Mouse (Mus musculus): ENCODE results near the gene Cdkn2b. TPM values are rescaled to one million over a fixed set of nuclear protein-coding genes. Genes with fewer than 3 reads are reported as not detected.

Gene Cdkn2b
- polyA plus RNA-seq, 1 experiment from 2014 or later = 6.6 TPM

GRCm38 (mm10) chr4:89348842-89349241 lies 38.0 kb upstream of the Cdkn2b start:
- 57% methylated on average over 5 of the region's 5 CpGs for WGBS
- DNase-seq (ENCODE audit: low spot score) (no peak), ATAC-seq (replicated peaks; ENCODE audit: low FRiP score, low TSS enrichment, low read depth) (no peak)

GRCm38 (mm10) chr4:89313461-89313860 lies 2.6 kb upstream of the Cdkn2b start:
- peaks cover 57% of the 10 kb centered on the region for H3K27me3 ChIP-seq (replicated peaks; ENCODE audit: control insufficient read depth, insufficient read depth, low read length)
- ATAC-seq (replicated peaks; ENCODE audit: low FRiP score, low TSS enrichment, low read depth) = no peak
- H3K36me3 ChIP-seq (ENCODE audit: control insufficient read depth, insufficient read depth, low read length) = no peaks in the 10 kb centered on the region
- DNase-seq (ENCODE audit: low spot score) = peak; percentile 86
- H3K9ac ChIP-seq (ENCODE audit: low read length) = no peak overlapping the region
- no peak overlapping the region for H3K4me2 ChIP-seq (ENCODE audit: low read length)
- no peaks in the 10 kb centered on the region for H3K9me3 ChIP-seq (ENCODE audit: control insufficient read depth, low read length)
- no peak overlapping the region for H3K4me3 ChIP-seq (ENCODE audit: low read depth, low read length)
- 9% methylated on average over 13 of the region's 13 CpGs for WGBS
- no peaks in the 10 kb centered on the region for H3K4me1 ChIP-seq (replicated peaks; ENCODE audit: control insufficient read depth, insufficient read depth, low read length)
- H3K27ac ChIP-seq (ENCODE audit: low read depth) = no peak overlapping the region

More at GRCm38 (mm10) chr4:89348842-89349241, 38.0 kb upstream of the Cdkn2b start:
- H3K9ac ChIP-seq (ENCODE audit: low read length) = no peak overlapping the region
- no peaks in the 10 kb centered on the region for H3K36me3 ChIP-seq (ENCODE audit: control insufficient read depth, insufficient read depth, low read length)
- no peak overlapping the region for H3K4me3 ChIP-seq (ENCODE audit: low read depth, low read length)
- H3K27ac ChIP-seq (ENCODE audit: low read depth) = no peak overlapping the region
- no peak overlapping the region for H3K4me2 ChIP-seq (ENCODE audit: low read length)
- no peaks in the 10 kb centered on the region for H3K27me3 ChIP-seq (replicated peaks; ENCODE audit: control insufficient read depth, insufficient read depth, low read length)
- no peaks in the 10 kb centered on the region for H3K4me1 ChIP-seq (replicated peaks; ENCODE audit: control insufficient read depth, insufficient read depth, low read length)
- H3K9me3 ChIP-seq (ENCODE audit: control insufficient read depth, low read length) = no peaks in the 10 kb centered on the region

GRCm38 (mm10) chr4:89309996-89310395 lies 843 bp downstream of the Cdkn2b start:
- 3% methylated on average over 11 of the region's 11 CpGs for whole genome bisulfite sequencing
- Histone ChIP-seq H3K27me3 (replicated peaks; ENCODE audit: control insufficient read depth, insufficient read depth, low read length) (peaks cover 92% of the 10 kb centered on the region), H3K27ac (ENCODE audit: low read depth) (no peak overlapping the region), H3K36me3 (ENCODE audit: control insufficient read depth, insufficient read depth, low read length) (no peaks in the 10 kb centered on the region), H3K4me3 (ENCODE audit: low read depth, low read length) (peak overlapping the region; percentile 34), H3K9ac (ENCODE audit: low read length) (no peak overlapping the region), H3K4me1 (replicated peaks; ENCODE audit: control insufficient read depth, insufficient read depth, low read length) (no peaks in the 10 kb centered on the region), H3K4me2 (ENCODE audit: low read length) (peak overlapping the region; percentile 56), H3K9me3 (ENCODE audit: control insufficient read depth, low read length) (no peaks in the 10 kb centered on the region)
- DNase-seq (ENCODE audit: low spot score) = no peak
- ATAC-seq (replicated peaks; ENCODE audit: low FRiP score, low TSS enrichment, low read depth) = no peak

GRCm38 (mm10) chr4:89308001-89308400 lies 2.8 kb downstream of the Cdkn2b start:
- no peaks in the 10 kb centered on the region for H3K9me3 ChIP-seq (ENCODE audit: control insufficient read depth, low read length)
- H3K9ac ChIP-seq (ENCODE audit: low read length) = no peak overlapping the region
- H3K36me3 ChIP-seq (ENCODE audit: control insufficient read depth, insufficient read depth, low read length) = no peaks in the 10 kb centered on the region
- no peak overlapping the region for H3K4me2 ChIP-seq (ENCODE audit: low read length)
- H3K27ac ChIP-seq (ENCODE audit: low read depth) = no peak overlapping the region
- ATAC-seq (replicated peaks; ENCODE audit: low FRiP score, low TSS enrichment, low read depth) = no peak
- H3K27me3 ChIP-seq (replicated peaks; ENCODE audit: control insufficient read depth, insufficient read depth, low read length) = peaks cover 98% of the 10 kb centered on the region
- no peak for DNase-seq (ENCODE audit: low spot score)
- 17% methylated on average over 3 of the region's 3 CpGs for WGBS
- no peaks in the 10 kb centered on the region for H3K4me1 ChIP-seq (replicated peaks; ENCODE audit: control insufficient read depth, insufficient read depth, low read length)
- no peak overlapping the region for H3K4me3 ChIP-seq (ENCODE audit: low read depth, low read length)

GRCm38 (mm10) chr4:89306798-89307365 lies 4.0 kb downstream of the Cdkn2b start:
- H3K27me3 ChIP-seq (replicated peaks; ENCODE audit: control insufficient read depth, insufficient read depth, low read length) = peaks cover 98% of the 10 kb centered on the region
- no peaks in the 10 kb centered on the region for H3K9me3 ChIP-seq (ENCODE audit: control insufficient read depth, low read length)
- no peak overlapping the region for H3K27ac ChIP-seq (ENCODE audit: low read depth)
- no peak for DNase-seq (ENCODE audit: low spot score)
- H3K36me3 ChIP-seq (ENCODE audit: control insufficient read depth, insufficient read depth, low read length) = no peaks in the 10 kb centered on the region
- no peaks in the 10 kb centered on the region for H3K4me1 ChIP-seq (replicated peaks; ENCODE audit: control insufficient read depth, insufficient read depth, low read length)
- no peak overlapping the region for H3K4me3 ChIP-seq (ENCODE audit: low read depth, low read length)
- H3K4me2 ChIP-seq (ENCODE audit: low read length) = no peak overlapping the region
- 2% methylated on average over 25 of the region's 25 CpGs for WGBS
- no peak overlapping the region for H3K9ac ChIP-seq (ENCODE audit: low read length)
- no peak for ATAC-seq (replicated peaks; ENCODE audit: low FRiP score, low TSS enrichment, low read depth)

GRCm38 (mm10) chr4:89305691-89306090 lies 5.1 kb downstream of the Cdkn2b start:
- peaks cover 98% of the 10 kb centered on the region for H3K27me3 ChIP-seq (replicated peaks; ENCODE audit: control insufficient read depth, insufficient read depth, low read length)
- WGBS = 8% methylated on average over 3 of the region's 3 CpGs

GRCm38 (mm10) chr4:89303281-89303995 lies 7.4 kb downstream of the Cdkn2b start:
- Histone ChIP-seq H3K27me3 (replicated peaks; ENCODE audit: control insufficient read depth, insufficient read depth, low read length) (peaks cover 96% of the 10 kb centered on the region), H3K4me2 (ENCODE audit: low read length) (no peak overlapping the region), H3K9ac (ENCODE audit: low read length) (no peak overlapping the region), H3K9me3 (ENCODE audit: control insufficient read depth, low read length) (no peaks in the 10 kb centered on the region), H3K27ac (ENCODE audit: low read depth) (no peak overlapping the region), H3K4me3 (ENCODE audit: low read depth, low read length) (no peak overlapping the region), H3K36me3 (ENCODE audit: control insufficient read depth, insufficient read depth, low read length) (no peaks in the 10 kb centered on the region), H3K4me1 (replicated peaks; ENCODE audit: control insufficient read depth, insufficient read depth, low read length) (no peaks in the 10 kb centered on the region)
- DNase-seq (ENCODE audit: low spot score) (no peak), ATAC-seq (replicated peaks; ENCODE audit: low FRiP score, low TSS enrichment, low read depth) (no peak)
- WGBS = under 1% methylated on average over 14 of the region's 14 CpGs

More at GRCm38 (mm10) chr4:89305691-89306090, 5.1 kb downstream of the Cdkn2b start:
- Histone ChIP-seq H3K36me3 (ENCODE audit: control insufficient read depth, insufficient read depth, low read length) (no peaks in the 10 kb centered on the region), H3K27ac (ENCODE audit: low read depth) (no peak overlapping the region), H3K4me3 (ENCODE audit: low read depth, low read length) (no peak overlapping the region), H3K4me2 (ENCODE audit: low read length) (no peak overlapping the region), H3K9me3 (ENCODE audit: control insufficient read depth, low read length) (no peaks in the 10 kb centered on the region), H3K4me1 (replicated peaks; ENCODE audit: control insufficient read depth, insufficient read depth, low read length) (no peaks in the 10 kb centered on the region), H3K9ac (ENCODE audit: low read length) (no peak overlapping the region)
- ATAC-seq (replicated peaks; ENCODE audit: low FRiP score, low TSS enrichment, low read depth) (no peak), DNase-seq (ENCODE audit: low spot score) (no peak)

GRCm38 (mm10) chr4:89302129-89302528 lies 8.7 kb downstream of the Cdkn2b start:
- Histone ChIP-seq H3K27me3 (replicated peaks; ENCODE audit: control insufficient read depth, insufficient read depth, low read length) (peaks cover 95% of the 10 kb centered on the region), H3K9me3 (ENCODE audit: control insufficient read depth, low read length) (no peaks in the 10 kb centered on the region), H3K4me3 (ENCODE audit: low read depth, low read length) (no peak overlapping the region), H3K27ac (ENCODE audit: low read depth) (no peak overlapping the region), H3K9ac (ENCODE audit: low read length) (no peak overlapping the region), H3K4me1 (replicated peaks; ENCODE audit: control insufficient read depth, insufficient read depth, low read length) (no peaks in the 10 kb centered on the region), H3K4me2 (ENCODE audit: low read length) (no peak overlapping the region), H3K36me3 (ENCODE audit: control insufficient read depth, insufficient read depth, low read length) (no peaks in the 10 kb centered on the region)
- DNase-seq (ENCODE audit: low spot score) (no peak), ATAC-seq (replicated peaks; ENCODE audit: low FRiP score, low TSS enrichment, low read depth) (no peak)
- WGBS = 0% methylated on average over 1 of the region's 1 CpGs

- WGBS = 6% methylated on average over 2 of the region's 2 CpGs
- H3K27ac ChIP-seq (ENCODE audit: low read depth) = no peak overlapping the region
- no peak overlapping the region for H3K4me3 ChIP-seq (ENCODE audit: low read depth, low read length)
Observed at GRCm38 (mm10) chr4:89299721-89300120, 11.1 kb downstream of the Cdkn2b start.

More at GRCm38 (mm10) chr4:89299721-89300120, 11.1 kb downstream of the Cdkn2b start:
- peaks cover 95% of the 10 kb centered on the region for H3K27me3 ChIP-seq (replicated peaks; ENCODE audit: control insufficient read depth, insufficient read depth, low read length)
- 0 out of 2 replicates have a peak, but pooled peaks cover 2% of the 10 kb centered on the region for H3K4me1 ChIP-seq (replicated peaks; ENCODE audit: control insufficient read depth, insufficient read depth, low read length)
- no peak overlapping the region for H3K4me2 ChIP-seq (ENCODE audit: low read length)
- no peak overlapping the region for H3K9ac ChIP-seq (ENCODE audit: low read length)
- ATAC-seq (replicated peaks; ENCODE audit: low FRiP score, low TSS enrichment, low read depth) (no peak), DNase-seq (ENCODE audit: low spot score) (no peak)
- no peaks in the 10 kb centered on the region for H3K9me3 ChIP-seq (ENCODE audit: control insufficient read depth, low read length)
- H3K36me3 ChIP-seq (ENCODE audit: control insufficient read depth, insufficient read depth, low read length) = no peaks in the 10 kb centered on the region
